Mouse (Mus musculus) hindlimb bud, embryonic 11.5 days (tissue): Measurements from ENCODE around the gene Sbf2.
"Not testable (repeated sequence)": the region's sequence is repeated elsewhere in the genome, so short reads cannot be mapped to it uniquely, and the experiment has no call there.

Experiments
- DNase-seq: peaks from one replicate; pipeline ENCODE4 v3.0.0-alpha.2; 2012; ENCODE audit warnings: low read depth, low spot score; ENCODE audit errors: extremely low spot score

Sbf2 gene

DNA sequence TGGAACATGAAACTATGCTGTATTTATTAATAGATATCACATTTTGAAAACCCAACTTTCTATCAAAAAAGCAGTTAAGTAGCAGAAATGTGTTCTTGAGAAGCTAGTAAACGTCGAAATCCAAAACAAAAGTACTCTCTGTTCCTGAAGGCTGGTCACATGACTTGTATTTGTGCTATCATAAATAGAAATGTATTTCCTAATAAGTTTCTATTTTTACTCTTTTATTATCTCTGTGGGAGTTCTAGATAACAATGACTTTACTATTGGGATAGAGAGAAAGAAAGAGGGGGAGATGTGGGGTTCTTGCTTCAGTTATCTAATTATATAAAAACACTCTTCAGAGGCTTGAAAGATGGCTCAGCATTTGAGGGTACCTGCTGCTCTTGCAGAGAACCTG lies 29.5 kb downstream of the Sbf2 start:
- no peak for DNase-seq

DNA sequence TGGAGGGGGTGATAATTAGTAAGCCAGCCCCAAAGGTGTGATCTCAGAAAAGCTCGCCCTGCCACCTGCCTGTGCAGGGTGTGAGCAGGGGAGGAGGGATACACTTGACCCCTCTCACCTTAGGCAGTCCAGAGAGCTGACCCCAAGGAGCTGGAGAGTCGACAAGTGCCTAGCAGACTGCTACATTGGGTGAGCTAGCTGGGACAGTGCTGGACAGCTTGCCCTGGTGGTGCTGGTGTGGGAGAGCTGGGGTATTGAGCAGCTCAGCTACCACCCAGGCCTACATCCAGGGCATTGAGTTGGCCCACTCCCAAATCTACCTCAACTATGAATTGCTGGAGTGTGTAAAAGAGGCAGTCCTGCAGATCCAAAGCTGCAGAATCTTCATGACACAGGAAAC lies 30.6 kb downstream of the Sbf2 start:
- no peak for DNase-seq

- no peak for DNase-seq
These were observed 31.0 kb downstream of the Sbf2 start for GRCm38 (mm10) chr7:110583705-110584104.

DNA sequence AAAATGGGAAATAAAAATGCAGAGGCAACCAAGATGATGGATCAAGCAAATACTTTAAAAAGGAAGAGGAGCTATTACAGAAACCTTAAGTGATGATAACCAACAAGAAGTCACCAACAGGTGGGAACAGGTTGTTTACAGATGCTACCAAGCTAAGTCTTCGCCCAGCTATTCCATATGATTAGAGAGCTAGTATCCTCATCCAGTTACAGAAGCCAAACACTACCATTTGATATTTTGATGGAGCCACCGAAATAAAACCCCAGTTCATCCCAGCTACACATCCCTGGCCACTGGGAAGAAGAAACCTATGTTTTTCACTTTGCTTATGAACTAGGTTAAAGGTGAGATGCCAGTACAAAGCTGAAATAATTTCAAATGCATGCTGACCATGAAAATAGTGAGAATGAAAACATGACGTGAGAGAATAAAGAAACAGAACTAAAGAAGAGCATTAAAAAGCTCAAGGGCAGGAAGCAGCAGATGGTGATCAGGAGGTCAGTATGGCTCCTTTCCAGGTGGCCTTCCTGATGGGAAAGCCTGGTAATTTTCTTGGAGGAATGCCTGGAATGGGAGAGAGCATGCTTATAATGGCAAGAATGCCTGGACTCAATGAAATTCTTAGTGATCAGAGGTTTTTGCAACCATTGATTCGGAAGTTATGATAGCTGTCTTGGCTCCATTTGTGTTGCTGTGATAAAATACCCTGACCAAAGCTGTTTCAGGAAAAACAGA lies 48.7 kb downstream of the Sbf2 start:
- no peak for DNase-seq

DNA sequence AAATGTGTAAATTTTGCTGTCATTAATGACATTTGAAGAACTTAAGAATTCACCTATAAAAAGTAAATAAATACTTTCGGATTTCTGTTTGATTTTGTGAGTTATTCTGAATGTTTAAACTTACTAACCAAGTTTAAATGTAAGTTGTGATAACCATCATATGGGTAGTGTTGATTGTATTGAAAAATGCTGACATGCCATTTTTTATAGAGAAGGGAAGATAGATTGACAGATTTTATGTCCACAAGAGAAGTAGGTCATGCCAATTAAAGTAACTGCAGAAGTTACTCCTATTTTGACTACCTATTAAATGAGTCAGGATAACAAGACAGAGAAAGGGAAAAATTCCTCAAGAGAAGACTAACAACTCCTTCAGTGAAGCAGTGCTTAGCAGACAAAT lies 53.1 kb downstream of the Sbf2 start:
- DNase-seq, result no peak

DNA sequence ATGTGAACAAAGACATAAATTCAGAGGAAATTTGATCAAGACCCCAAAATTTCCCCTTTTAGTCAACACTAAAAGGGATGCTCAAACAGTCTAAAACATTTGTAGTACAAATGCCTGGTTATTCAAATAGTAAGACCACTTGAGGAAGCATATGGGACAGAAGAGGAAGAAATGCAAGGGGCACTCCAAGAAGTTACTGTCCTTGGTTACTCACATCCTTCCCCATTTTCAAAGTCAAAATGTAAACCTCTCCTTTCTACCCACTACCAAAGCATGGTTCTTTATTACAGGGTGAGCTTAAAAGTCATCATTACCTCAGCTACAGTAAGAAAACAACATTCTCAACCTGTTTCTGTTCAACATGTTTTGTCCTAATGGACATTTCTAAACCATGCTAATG lies 57.7 kb downstream of the Sbf2 start:
- DNase-seq, result no peak

DNA sequence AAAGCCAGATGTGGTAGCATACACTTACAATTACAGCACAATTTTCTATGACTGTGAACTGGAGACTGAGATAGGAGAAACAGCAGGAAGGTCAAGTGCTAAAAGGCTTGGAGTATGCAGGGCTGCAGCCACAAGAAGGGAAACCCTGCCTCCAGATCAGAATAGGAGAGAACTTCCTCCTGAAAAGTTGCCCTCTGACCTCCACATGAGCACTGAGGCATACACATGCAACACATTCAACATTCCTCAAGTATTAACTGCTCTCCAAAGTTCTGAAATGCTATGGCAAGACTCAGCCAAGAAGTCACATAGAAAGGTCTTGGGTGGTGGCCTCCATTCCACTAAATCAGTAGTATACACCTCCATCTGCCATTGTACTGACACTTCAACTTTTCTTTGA lies 58.5 kb downstream of the Sbf2 start:
- no peak for DNase-seq

DNA sequence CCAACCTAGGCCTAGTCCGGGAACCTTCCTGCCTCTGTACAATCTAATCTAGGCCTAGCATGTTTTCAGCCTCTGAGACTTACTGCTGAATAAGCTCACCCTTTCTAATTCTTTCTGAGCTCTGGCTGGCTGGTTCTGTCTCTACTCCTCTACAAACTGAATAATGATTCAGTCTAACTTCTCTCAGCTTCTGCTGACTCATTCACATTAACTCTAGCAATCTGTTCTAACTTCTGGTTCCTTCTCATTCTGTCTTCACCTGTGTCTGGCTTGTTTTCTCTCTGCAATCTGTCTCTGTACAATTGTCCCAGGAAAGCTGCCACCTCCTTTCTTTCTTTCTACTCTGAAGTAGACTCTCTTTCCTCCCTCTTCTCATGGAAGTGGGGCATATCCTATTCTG lies 59.5 kb downstream of the Sbf2 start:
- DNase-seq, result no peak

GRCm38 (mm10) chr7:110548268-110548667 lies 66.5 kb downstream of the Sbf2 start:
- no peak for DNase-seq

DNA sequence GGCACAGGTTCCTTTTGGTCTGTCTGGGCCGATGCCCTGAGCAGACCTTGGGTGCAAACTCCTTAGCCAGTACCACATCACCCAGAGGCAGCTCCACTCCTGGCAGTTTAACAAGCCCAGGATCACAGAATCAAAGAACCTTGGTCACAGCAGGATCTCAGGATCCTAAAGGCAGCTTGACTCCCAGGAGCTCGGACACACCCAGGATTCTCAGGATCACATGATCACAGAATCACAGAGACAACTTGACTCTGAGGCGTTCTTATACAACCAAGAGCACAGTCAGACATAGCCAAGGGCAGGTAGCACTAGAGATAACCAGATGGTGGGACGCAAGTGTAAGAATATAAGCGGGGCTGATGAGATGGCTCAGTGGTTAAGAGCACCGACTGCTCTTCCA lies 71.4 kb downstream of the Sbf2 start:
- DNase-seq, result no peak

DNA sequence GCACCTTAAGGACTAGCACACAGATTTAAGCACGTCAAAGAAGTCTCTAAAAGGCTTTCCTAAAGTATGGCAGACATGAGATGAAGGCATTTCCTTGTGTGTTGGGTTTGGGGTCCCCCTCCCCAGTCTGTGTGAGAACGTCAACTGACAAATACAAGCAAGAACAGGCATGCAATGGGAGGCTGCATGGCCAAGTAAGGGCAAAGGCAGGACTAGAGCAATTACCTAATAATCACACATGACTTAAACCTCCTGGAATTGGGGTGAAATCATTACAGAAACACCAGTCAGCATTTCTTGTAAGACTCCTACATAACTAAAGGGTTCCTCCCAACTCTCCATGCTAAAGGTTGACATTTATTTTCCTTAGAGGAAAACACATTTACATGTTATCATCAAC lies 75.5 kb downstream of the Sbf2 start:
- DNase-seq, result no peak

DNA sequence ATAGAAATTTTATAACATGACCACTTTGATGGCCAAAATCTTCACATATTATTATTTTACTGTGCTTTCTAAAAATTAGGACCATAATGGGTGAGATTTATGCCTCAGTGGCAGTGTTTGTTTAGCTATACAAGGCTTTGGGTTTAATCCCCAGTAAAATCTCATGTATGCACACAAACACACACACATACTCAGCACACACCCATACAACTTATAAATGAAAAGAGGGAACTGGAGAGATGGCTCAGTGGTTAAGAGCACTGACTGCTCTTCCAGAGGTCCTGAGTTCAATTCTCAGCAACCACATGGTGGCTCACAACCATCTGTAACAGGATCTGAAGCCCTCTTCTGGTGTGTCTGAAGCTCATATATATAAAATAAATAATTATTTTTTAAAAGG lies 84.4 kb downstream of the Sbf2 start:
- DNase-seq, result not testable (repeated sequence)

DNA sequence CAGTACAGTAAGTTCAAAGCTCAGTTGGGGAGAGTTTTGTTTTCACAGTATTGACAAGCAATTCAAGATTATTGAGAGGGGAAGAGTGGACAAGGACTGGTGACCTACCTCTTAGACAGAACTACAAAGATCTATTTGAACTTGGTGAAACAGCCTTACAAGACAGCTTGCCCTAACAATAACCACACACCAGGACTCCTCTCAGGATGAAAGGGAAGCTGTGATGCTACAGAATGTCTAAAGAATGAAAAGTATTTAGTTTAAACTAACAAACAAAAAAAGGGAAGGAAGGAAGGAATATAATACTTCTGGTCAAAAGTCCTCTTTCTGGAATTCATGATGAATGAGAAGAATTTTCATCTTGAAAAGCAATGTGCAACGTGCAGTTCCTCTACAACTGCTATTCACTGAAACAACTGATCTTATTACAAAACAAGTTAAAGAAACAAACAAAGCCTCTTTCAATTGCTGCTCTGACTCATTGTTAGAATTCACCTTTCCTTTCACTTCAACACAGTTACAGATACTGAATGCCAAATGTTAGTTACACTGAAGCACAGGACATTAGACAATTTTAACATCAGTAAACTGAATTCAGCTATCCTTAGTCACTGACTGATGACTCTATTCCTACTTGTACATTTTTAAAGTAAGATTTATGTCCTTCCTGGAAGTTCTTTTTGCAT lies 89.5 kb downstream of the Sbf2 start:
- no peak for DNase-seq

- DNase-seq, result no peak
These were observed 98.2 kb downstream of the Sbf2 start for GRCm38 (mm10) chr7:110516241-110517220.

- DNase-seq, result no peak
These were observed 100.6 kb downstream of the Sbf2 start for GRCm38 (mm10) chr7:110514131-110514530.

DNA sequence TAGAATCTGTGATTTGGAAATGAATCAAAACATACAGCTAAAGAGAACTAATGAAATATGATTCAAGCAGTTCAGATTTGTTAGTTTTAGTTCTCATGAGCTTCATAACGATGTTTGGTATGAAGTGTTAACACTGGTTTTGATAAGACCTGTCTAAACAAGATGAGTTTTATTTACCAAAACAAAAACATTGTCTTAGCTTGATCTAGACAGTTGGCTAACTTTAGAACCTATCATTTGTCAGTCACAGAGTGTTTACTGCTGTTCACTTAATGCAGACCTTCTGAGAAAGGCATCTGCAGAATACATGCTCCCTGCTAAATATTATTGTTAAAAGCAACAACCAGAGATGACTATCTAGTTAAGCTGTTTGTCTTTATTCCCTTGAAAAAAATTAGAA lies 116.1 kb downstream of the Sbf2 start:
- no peak for DNase-seq

- DNase-seq, result no peak
These were observed 123.7 kb downstream of the Sbf2 start for GRCm38 (mm10) chr7:110491038-110491437.

DNA sequence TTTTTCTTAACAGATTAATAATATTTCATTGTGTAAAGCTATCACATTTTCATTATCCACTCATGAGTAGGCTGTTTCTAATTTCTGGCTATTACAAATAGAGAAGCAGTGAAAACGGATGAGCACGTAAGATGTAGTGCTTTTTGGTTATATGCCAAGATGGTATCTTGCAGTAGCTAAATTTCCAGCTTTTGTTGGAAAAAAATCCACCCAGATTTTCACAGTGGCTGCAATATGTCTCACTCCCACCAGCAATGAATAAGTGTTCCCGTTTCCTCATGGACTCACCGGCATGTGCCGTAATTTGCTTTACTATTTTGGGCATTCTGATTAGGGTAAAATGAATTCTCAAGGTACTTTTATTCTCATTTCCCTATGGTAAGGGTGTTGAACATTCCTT lies 129.7 kb downstream of the Sbf2 start:
- DNase-seq, result no peak

- DNase-seq, result no peak
These were observed 143.7 kb downstream of the Sbf2 start for GRCm38 (mm10) chr7:110470987-110471386.

GRCm38 (mm10) chr7:110463471-110463870 lies 151.3 kb downstream of the Sbf2 start:
- no peak for DNase-seq

GRCm38 (mm10) chr7:110432301-110432700 lies 182.4 kb downstream of the Sbf2 start:
- DNase-seq, result peak; percentile 31

DNA sequence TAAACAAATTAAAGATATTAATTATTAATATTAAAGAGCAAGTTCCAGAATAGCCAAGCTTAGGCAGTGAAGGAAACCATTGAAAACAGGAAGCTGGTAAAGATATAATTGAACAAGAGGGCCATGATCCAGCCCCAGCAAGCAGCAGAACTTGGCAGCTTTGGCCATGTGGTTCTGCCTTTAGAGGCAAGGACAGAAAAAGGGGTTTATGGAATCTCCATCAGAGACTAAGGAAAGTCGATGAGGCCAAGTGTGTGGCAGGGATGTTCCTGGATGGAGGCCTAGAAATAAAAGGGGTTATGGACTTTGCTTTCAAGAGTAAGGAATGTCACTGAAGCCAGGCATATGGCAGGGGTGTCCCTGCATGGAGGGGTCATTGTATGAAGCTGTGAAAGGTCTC lies 198.4 kb downstream of the Sbf2 start:
- no peak for DNase-seq
